Mouse (Mus musculus): ENCODE measurements around the gene Utp18.
"Not testable (repeated sequence)": the region's sequence is repeated elsewhere in the genome, so short reads cannot be mapped to it uniquely, and the experiment has no call there.

The Utp18 gene

GRCm38 (mm10) chr11:93885572-93886410 lies at the start of gene Utp18, which contains the start of gene Mbtd1:
Gene Utp18, minus strand, starts transcription at chr11:93885766.
Gene Mbtd1, plus strand, starts transcription at chr11:93885852.
- DNase-seq, result peak; percentile 100

- no peak for DNase-seq
Measured at GRCm38 (mm10) chr11:93929106-93929505, 43.5 kb upstream of the Utp18 start.

- DNase-seq, result not testable (repeated sequence)
Measured at GRCm38 (mm10) chr11:93915019-93915418, 29.5 kb upstream of the Utp18 start.

- no peak for DNase-seq
Measured at GRCm38 (mm10) chr11:93911603-93912002, 26.0 kb upstream of the Utp18 start.

- no peak for DNase-seq
Measured at GRCm38 (mm10) chr11:93908829-93909228, 23.3 kb upstream of the Utp18 start.

- DNase-seq, result no peak
Measured at GRCm38 (mm10) chr11:93907839-93908238, 22.3 kb upstream of the Utp18 start.

GRCm38 (mm10) chr11:93906834-93907233 lies 21.3 kb upstream of the Utp18 start:
- DNase-seq, result no peak

GRCm38 (mm10) chr11:93897732-93898131 lies 12.2 kb upstream of the Utp18 start:
- DNase-seq, result no peak

GRCm38 (mm10) chr11:93887080-93887447 lies 1.5 kb upstream of the Utp18 start:
- no peak for DNase-seq

GRCm38 (mm10) chr11:93886411-93887079 lies 979 bp upstream of the Utp18 start:
- DNase-seq, result peak; percentile 91

GRCm38 (mm10) chr11:93884901-93885571 lies 530 bp downstream of the Utp18 start:
- peak; percentile 95 for DNase-seq

GRCm38 (mm10) chr11:93884068-93884467 lies 1.5 kb downstream of the Utp18 start:
- DNase-seq, result no peak

- no peak for DNase-seq
Measured at GRCm38 (mm10) chr11:93862638-93863037, 22.9 kb downstream of the Utp18 start.

- no peak for DNase-seq
Measured at GRCm38 (mm10) chr11:93862045-93862623, 23.4 kb downstream of the Utp18 start.

- DNase-seq, result no peak
Measured at GRCm38 (mm10) chr11:93861193-93861592, 24.4 kb downstream of the Utp18 start.

GRCm38 (mm10) chr11:93860540-93861172 lies 24.9 kb downstream of the Utp18 start:
- DNase-seq, result no peak

- peak; percentile 91 for DNase-seq
Measured at GRCm38 (mm10) chr11:93856284-93856955, 29.1 kb downstream of the Utp18 start.

GRCm38 (mm10) chr11:93852546-93852945 lies 33.0 kb downstream of the Utp18 start:
- no peak for DNase-seq

- DNase-seq, result no peak
Measured at GRCm38 (mm10) chr11:93847342-93847741, 38.2 kb downstream of the Utp18 start.

- DNase-seq, result peak; percentile 42
Measured at GRCm38 (mm10) chr11:93835800-93836199, 49.8 kb downstream of the Utp18 start.

- no peak for DNase-seq
Measured at GRCm38 (mm10) chr11:93829971-93830370, 55.6 kb downstream of the Utp18 start.

- no peak for DNase-seq
Measured at GRCm38 (mm10) chr11:93829327-93829679, 56.3 kb downstream of the Utp18 start.
